Mouse (Mus musculus) 3T3-L1 (cell line): ENCODE measurements around the gene Spn.
"Not testable (repeated sequence)": the region's sequence is repeated elsewhere in the genome, so short reads cannot be mapped to it uniquely, and the experiment has no call there.

Experiments used
- DNase-seq: peaks from one replicate; pipeline ENCODE4 v3.0.0-alpha.2; 2015; ENCODE audit warnings: low read depth, low spot score

Gene Spn

DNA sequence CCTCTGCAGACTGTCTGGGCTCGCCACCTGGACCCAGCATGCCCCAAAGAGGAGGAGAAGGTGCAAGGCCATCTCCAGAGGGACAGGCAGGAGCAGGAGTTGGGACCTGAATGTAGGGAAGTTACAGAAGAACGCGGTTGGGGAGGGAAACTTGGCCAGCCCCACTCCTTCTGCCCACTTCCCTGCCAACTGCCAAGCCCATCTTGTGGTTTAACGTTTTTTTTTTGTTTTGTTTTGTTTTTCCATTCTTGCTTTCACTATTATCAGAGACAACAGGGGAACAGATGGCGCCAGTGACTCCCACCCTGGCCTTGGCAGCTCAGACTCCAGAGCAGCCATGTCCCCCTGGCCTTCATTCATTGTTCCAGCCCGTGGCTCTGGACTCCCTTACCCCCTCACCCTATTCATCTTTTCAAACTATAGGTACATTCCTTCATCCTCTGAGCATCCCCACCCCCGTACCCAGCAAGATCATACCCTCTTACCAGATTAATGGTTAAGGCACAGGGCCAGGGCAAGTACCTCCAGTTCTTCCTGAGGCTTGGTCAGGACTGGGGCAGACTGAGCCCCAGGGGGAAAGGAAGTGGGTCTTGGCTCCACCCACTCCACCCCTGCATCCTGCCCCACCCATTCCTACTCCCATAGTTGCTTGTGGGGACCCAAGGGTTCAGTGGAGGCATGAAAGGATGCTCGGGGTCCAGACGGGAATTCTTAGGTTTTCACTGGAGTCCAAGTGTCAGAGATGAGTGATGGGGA, at the start of gene Spn:
Spn (minus strand) TSS at position 562 of the 756 bp plus-strand sequence.
- DNase-seq, result no peak

DNA sequence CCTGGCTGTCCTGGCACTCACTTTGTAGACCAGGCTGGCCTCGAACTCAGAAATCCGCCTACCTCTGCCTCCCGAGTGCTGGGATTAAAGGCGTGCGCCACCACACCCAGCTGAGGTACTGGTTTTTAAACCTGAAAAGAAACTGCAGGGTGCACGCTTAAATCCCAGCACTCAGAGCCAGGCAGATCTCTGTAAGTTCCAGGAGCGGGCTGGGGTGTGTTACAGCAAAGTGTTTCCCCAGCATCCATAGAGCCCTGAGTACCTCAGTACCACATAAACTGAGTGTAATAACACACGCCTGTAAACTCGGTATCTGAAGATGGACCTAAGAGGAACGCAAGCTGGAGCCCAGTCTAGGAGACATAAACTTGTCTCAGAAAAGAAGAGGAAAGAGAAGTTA, 49.7 kb upstream of the Spn start:
- DNase-seq, result no peak

DNA sequence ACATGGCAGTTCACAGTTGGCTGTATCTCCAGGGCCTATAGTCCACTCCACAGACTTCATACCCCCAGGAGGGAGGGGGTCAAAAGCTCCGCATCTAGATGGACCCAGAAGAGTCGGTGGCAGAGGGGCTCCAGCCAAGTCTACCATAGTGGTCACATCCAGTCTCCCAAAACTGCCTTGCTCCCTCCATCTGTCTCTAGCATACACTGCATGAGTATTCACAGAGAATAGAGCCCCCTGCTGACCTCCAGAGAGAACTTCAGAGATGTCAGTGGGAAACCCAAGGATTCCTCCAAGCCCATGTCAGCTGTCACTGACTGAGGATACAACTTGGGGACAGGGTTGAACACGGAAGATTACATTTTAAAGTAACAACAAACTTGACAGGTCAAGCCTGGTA, 48.0 kb upstream of the Spn start:
- DNase-seq, result peak; percentile 67

DNA sequence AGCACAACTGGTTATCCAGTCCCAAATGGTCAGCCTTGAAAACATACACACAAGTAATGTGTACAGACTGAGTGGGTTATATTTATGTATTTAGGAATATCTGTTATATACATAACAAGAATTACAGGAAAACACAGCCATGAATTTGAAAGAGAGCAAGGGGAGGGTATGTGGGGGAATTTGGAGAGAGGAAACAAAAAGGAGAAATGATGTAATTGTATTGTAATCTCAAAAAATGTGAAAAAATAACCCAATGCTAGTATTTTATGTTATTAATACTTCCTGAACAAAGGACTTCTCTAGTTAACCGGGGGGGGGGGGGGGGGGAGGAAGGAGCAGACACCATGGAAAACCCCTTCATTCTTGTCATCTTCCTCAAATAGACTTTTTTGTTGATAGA, 47.1 kb upstream of the Spn start:
- no peak for DNase-seq

DNA sequence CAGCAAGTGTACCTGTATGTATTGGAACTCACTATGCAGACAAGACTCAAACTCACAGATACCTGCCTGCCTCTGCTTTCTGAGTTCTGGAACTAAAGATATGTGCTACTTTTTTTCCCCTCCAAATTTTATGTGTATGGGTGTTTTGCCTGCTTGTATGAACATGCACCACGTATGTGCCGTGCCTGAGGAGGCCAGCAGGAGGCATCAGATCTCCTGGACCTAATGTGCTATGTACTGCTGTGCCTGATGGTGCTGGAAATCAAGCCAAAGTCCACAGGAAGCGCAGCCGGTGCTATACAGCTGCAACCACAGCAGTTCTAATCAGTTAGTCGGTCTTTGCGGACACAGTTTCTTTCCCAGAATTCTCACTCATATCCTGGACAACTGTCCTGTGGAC, 46.2 kb upstream of the Spn start:
- DNase-seq, result peak; percentile 42

DNA sequence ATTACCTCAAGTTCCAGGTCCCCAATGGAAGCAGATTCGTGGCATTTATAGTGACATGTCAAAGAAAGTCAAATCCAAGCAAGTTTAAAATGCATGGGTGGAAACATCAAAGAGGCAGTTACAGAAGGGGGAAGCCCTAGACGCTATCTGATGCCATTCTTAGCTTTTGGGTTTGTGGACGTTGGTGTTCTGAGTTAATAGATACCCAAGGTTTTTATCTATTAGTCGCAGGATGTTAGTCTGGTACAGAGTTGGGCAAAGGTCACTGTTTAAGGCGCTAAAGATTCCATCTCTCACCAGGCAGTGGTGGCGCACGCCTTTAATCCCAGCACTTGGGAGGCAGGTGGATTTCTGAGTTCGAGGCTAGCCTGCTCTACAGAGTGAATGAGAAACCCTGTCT, 45.7 kb upstream of the Spn start:
- no peak for DNase-seq

DNA sequence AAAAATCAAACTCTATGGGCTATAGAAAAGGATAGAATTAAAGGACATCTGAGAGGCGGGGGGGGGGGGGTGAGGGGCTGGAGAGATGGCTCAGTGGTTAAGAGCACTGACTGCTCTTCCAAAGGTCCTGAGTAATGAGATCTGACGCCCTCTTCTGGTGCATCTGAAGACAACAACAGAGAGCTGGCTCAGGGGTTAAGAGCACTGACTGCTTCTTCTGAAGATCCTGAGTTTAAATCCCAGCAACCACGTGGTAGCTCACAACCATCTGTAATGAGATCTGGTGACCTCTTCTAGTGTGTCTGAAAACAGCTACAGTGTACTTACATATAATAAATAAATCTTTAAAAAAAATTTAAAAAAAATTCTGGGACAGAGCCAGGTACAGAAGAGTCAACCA, 44.1 kb upstream of the Spn start:
- DNase-seq, result not testable (repeated sequence)

DNA sequence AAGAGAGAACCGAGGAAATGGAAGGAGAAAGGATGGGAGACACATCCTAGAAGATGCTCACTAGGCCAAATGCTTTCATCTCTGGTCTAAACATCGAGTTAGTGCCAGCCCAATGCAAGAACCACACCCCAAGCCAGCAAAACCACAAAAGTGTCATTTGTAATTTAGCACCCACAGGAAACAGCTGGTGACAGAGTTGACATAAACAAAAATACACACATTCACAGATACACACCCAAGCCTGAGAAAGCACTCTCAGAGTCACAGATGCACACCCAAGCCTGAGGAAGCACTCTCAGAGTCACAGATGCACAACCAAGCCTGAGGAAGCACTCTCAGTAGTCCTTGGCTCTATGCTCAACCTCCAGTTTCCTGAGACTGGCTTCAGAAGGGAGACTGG, 43.2 kb upstream of the Spn start:
- DNase-seq, result peak; percentile 9

DNA sequence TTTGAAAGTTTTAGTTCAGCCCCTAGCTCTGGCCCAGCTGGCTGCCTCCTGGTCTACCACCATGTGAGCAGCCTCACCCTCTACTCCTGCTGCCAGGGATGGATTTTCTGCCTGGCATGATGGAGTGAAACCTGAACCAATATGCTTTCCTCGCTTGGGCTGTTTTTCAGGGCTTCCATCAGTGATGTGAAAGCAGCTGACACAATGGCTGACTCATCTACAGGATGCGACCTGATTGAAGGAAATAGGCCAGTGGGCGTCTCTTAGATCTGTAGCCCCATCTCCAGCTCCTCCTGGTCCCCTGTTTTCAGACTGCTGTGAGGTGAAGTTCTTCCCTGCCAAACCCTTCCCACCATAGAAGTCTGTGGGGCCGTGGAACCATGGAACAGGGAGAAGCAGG, 39.3 kb upstream of the Spn start:
- peak; percentile 58 for DNase-seq

DNA sequence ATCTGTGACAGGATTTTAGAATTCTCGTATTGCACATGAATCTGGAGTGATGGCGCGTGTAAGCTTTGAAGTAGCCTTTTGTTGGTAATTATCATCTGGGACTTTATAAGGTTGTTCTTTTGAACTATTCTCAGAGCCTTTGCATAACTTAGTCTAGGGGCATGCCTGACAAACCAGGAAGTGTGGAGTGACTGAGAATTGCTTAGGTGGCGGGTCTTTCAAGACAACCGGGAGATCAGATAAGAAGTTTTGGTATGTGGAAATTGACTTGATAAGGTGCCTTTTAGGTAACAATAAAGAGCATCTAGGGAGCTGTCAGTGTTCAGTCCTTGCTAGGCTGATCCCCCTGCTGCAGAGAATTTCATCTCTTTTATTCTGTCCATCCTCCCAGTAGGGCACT, 28.9 kb upstream of the Spn start:
- DNase-seq, result no peak

DNA sequence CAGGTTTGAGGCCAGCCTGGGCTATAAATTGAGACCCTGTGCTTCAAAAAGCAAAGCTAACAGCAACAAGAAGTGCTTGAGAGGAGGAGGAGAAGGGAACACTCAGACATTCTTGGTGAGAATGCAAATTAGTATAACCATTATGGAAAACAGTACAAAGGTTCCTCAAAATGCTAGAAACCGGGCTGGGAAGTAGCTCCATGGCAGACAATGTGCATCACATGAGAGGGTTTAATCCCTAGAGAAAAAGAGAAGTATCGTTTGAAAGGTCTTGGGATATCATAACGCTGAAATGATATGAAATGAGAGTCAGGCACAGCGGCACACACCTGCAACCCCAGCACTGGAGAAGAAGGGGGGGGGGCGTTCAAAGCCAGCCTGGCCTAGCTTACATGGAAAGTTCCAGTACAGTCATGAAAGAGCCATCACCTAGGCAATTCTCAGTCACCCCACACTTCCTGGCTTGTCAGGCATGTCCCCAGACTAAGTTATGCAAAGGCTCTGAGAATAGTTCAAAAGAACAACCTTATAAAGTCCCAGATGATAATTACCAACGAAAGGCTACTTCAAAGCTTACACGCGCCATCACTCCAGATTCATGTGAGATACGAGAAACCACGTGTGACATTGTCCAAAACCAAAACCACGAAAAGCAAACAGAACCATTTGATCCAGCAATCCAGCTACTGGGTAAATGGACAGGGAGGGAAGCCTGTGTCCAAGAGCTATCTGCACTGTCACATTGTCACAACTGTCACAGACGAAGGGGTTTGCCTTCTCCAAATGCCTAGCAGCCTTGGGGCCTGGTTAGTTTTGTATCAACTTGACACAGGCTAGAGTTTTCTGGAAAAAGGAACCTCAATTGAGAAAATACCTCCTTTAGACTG, 28.2 kb upstream of the Spn start:
- no peak for DNase-seq

DNA sequence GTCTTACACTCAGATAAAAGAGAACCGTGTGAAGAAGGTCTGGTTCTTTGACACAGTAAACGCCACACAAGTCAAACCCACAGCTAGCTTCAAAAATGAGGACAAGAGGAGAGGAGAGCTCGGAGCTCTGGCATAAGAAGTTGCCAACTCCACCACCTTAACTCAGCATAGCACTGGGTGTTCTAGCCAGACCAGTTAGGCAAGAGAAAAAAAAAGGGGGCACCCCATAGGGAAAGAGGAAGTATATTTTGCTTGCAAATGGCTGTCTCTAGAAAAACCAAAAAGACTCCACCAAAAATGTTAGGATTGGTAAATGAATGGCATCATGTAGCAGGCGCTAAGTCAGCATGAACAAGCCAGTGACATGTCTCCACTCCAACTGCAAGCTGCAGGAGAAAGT, 26.4 kb upstream of the Spn start:
- DNase-seq, result no peak

DNA sequence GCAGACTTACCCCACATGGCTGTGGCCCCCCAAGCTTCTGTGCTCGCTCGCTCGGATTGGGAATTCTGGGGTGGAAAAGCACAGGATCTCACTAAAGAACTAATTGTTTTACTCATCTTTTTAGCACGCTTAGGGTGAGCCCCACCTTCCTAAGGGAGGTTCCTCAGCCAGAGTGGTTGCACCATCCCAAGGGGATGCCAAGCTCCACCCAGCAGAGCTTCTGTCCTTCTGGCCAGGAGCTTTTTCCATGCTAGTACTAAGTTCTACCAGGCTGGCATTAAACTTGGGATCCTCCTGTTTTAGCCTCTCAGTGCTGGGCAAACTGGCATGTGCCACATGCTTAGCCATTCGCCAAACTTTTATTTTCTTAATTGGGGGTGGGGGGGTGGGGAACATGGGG, 24.9 kb upstream of the Spn start:
- no peak for DNase-seq

DNA sequence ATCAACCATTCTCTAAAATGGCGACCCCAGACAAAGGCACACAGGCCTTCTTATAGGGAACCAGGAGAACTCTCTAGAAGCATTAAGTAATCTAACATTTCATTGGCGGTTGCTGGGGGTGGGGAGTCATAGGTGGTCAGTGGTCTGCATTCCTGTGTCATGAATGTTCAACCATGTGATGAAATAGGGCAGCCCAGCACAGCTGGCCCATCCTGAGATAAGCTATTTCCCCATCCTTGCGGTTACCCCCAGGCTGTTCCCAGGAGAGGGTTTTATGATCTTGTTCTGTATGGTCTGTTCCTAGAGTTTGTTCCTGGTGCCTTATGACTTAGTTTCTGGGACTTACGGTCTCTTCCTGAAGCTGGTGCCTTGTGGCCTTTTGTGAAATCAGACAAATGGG, 19.9 kb upstream of the Spn start:
- peak; percentile 75 for DNase-seq

DNA sequence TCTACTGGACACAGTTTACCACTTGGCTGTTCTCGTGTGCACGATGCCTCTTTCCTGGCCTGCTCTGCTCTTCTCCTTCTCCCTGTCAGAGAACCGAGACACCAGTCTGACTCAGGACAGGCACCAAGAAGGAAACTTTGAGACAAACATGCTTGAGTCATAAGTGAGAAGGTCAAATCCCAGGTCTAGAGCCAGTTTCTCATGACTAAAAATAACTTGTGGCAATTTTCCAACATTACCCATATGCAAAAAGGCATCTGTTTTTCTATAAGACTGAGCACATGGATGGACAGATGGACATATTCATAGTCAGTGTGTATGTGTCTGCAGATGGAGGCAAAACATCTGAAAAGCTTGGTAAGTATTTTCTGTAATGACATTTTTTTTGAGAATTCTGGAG, 15.9 kb upstream of the Spn start:
- peak; percentile 89 for DNase-seq

DNA sequence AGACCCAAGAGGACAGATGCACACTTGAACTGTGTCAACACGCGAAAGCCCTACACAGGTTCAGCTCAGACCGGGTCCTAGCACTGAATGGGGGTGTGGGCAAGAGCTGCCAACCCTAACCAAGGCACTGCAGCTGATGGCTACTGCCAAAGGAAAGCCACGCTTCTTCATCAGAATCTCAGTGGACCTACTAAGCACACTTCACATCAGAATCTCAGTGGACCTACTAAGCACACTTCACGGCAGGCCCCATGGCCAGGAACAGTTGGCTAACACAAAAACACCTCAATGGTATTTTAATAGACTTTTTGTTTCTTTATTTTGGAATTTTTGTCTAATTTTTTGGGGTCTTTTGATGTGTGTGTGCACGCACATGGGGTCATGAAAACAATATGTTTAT, 14.8 kb upstream of the Spn start:
- DNase-seq, result no peak

DNA sequence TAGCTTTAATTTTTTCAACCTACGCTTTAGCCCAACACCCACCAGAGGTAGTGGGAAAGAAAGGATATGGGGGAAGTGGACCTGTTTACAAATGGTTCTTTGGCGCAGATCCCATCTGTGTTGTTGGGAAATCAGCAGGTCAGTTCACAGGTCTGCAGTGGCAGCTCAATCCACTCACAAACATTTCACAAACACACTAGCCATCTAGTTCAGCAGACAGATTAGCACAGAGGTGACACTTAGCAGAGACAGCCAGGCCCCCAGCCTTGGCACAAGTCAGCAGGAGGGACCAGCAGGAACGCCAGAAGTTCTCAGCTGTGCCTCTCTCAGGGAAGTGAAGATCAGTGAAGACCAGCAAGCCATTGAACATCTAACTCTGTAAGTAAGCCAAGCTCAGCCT, 10.3 kb upstream of the Spn start:
- no peak for DNase-seq

DNA sequence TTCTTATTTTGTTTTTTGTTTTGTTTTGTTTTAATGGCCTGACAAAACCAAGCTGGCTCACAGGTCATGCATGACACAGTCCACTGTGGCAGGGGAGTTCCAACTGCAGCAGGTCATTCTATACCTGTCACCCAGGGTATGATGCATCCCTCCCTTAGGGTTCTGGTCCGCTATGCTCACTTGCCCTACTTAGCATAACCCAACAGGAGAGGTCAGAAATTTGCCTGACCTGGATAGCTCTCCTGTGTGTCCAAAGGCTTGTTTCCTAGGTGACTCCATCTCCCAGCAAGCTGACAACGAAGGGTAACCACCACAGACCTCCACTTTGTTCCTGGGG, 8.6 kb upstream of the Spn start:
- no peak for DNase-seq

DNA sequence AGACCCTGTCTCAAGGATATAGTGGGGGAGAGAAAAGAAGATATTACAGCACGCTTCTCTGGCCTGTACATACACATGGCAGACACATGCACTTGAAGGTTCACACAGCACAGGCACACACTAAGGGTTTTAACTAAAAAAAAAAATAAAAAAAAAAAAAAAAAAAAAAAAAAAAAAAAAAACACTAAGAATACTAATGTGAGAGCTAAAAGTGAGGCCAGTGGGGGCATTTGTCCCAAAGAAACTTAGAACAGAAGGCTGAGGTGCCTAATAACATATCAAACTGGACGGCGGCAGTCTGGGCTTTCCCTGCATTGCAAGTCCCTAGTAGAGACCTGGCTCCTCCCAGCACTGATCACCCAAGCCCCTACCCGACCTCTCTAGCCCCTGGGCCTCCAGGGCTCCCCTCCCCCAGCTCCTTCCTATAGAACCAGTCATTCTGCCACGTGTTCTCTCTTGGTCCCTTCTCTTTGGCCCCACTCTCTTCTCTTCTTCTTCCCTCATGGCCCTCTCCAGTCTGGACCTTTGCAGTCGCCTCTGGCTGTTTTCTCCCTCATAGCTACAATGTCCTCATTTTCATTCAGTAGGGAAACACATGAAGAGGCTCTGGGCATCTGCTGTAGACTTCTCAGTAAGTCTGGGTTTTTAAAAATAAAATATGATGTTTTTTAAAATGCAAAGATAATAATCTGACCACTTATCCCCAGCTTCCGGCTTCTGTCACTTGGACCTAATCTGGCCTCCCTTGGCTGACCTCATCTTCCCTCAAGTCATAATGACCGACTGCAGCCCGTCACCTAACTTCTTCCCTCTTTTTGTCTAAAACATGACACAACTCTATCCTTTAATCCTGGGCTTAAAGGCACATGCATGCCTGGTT, 8.0 kb upstream of the Spn start:
- no peak for DNase-seq

DNA sequence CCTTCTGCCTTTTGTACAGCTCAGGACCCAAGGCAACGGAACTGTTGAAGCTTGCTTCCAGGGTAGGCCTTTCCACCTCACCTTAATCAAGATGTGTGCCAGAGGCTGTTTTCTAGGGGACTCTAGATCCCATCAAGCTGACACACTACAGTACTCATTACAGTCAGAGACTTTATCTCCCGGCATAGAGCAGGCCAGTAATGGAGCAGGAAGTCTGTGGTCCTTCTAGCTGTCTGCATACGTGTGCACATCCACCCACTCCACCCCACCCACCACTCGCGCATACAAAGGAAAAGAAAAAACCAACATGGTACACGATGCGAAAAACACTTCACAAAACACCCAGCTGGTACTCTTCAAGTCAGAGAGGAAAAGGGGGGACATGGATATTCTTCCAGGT, 6.8 kb upstream of the Spn start:
- DNase-seq, result no peak

DNA sequence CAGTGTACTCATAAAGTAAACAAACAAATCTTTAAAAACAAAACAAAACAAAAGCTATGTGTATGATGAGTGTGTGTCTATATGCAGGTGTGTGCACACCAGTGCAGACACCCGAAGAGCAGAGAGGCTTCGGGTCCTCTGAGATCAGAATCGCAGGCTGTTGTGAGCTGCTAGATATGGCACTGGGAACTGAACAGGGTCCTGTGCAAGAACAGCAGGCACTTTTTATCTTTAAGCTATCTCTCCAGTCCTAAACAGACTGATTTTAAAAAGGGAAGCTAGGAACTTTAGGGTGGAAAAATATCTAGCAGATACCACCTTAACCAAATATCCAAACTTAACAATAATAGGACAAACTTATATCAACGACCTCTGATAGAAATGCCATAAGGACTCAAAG, 5.0 kb upstream of the Spn start:
- DNase-seq, result no peak

DNA sequence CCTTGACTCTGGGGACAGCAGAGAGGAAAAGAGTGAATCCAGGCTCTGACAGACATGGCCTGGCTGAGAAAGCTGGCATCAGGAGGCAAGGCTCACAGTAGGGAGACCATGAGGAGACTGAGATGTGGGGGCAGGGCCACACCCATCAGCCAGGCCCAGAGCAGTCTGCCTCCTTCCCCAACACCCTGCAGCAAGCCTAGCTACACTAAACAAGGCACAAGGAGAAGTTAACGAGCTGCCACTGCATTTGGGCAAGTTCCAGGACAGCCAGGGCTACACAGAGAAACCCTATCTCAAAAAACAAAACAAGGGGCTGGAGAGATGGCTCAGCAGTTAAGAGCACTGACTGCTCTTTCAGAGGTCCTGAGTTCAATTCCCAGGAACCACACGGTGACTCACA, 4.6 kb upstream of the Spn start:
- no peak for DNase-seq
